Mouse (Mus musculus) small intestine, adult 2 months (tissue): ENCODE measurements around the gene Slc50a1.

ENCODE experiments used
- CTCF ChIP-seq: fragments of 200-500 bp; IDR thresholded peaks from 2 replicates; pipeline ENCODE4 v1.5.1; 2012; ENCODE audit warnings: low read depth, mild to moderate bottlenecking, control low read depth, inconsistent platforms, low read length, moderate library complexity, mixed read lengths; ENCODE audit not compliant: insufficient replicate concordance, insufficient read length; ENCODE audit errors: extremely low read depth
- POLR2A ChIP-seq: fragments of 200-500 bp; IDR thresholded peaks from 2 replicates; pipeline ENCODE4 v1.6.1; 2012; ENCODE audit warnings: low read depth, mild to moderate bottlenecking, control low read depth, inconsistent platforms, low read length, moderate library complexity

DNA sequence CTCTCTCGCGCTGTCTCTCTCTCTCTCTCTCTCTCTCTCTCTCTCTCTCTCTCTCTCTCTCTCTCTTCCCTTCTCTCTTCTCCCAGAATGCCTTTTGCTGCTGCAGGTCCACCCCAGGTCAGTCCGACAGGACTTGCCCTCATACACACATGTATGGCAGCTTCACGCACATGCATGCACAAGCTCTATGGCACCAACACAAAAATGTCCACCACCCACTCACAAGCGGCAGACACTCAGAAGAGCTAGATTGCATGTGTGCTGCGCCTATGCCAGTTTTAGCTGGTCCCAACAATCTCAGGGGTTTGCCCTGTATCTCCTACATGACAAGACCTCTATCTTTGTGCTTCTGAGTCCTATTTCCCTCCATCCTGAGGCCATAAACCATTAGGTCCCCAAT lies 46.9 kb upstream of the Slc50a1 start:
- TF ChIP-seq POLR2A, result no peak
- no peak for TF ChIP-seq CTCF
